Mouse (Mus musculus) C2C12 (cell line): ENCODE results near the gene Eif4e1b. TPM values are rescaled to one million over a fixed set of nuclear protein-coding genes. Genes with fewer than 3 reads are reported as not detected.

Source experiments
- H3K27me3 ChIP-seq: one replicate; pipeline ENCODE4 v1.6.1; 2011; ENCODE audit not compliant: control insufficient read depth, insufficient read depth, insufficient read length
- H3K36me3 ChIP-seq: one replicate; pipeline ENCODE4 v1.6.1; 2011; ENCODE audit not compliant: control insufficient read depth, insufficient read depth
- H3K4me3 ChIP-seq: one replicate; pipeline ENCODE4 v1.5.1; 2011; ENCODE audit warnings: mild to moderate bottlenecking, control low read depth; ENCODE audit not compliant: poor library complexity, insufficient read depth, severe bottlenecking
- H3K79me2 ChIP-seq: one replicate; pipeline ENCODE4 v1.6.1; 2011; ENCODE audit not compliant: control insufficient read depth, insufficient read depth
- H3K79me3 ChIP-seq: one replicate; pipeline ENCODE4 v1.6.1; 2011; ENCODE audit warnings: low read depth, control low read depth
- H3ac ChIP-seq: one replicate; pipeline ENCODE3; 2011; ENCODE audit warnings: low read depth; ENCODE audit not compliant: control insufficient read depth, insufficient read length
- CEBPB ChIP-seq: IDR thresholded peaks from one replicate; pipeline ENCODE4 v1.6.1; 2011; ENCODE audit warnings: low read depth, mild to moderate bottlenecking, control low read depth, moderate library complexity
- CTCF ChIP-seq: IDR thresholded peaks from one replicate; pipeline ENCODE4 v1.5.1; 2011; ENCODE audit not compliant: control insufficient read depth, insufficient read depth, insufficient read length
- FOSL1 ChIP-seq: IDR thresholded peaks from one replicate; pipeline ENCODE4 v1.8.0; 2011; ENCODE audit warnings: mild to moderate bottlenecking, low read length; ENCODE audit not compliant: poor library complexity, insufficient read depth, severe bottlenecking
- MAX ChIP-seq: IDR thresholded peaks from one replicate; pipeline ENCODE4 v1.6.1; 2011; ENCODE audit warnings: mild to moderate bottlenecking, control low read depth
- MYOD1 ChIP-seq: IDR thresholded peaks from one replicate; pipeline ENCODE4 v1.6.1; 2011; ENCODE audit warnings: low read depth; ENCODE audit not compliant: control insufficient read depth, insufficient read length
- MYOG ChIP-seq: IDR thresholded peaks from one replicate; pipeline ENCODE4 v1.6.1; 2011; ENCODE audit not compliant: control insufficient read depth, insufficient read length; ENCODE audit errors: extremely low read depth
- USF1 ChIP-seq: IDR thresholded peaks from one replicate; pipeline ENCODE4 v1.6.1; 2011; ENCODE audit warnings: low read depth, mild to moderate bottlenecking, control low read depth, moderate library complexity
- polyA plus RNA-seq: library from polyadenylated mRNA; unstranded; fragments of >200 nt; fragmentation: generic; extraction: Trizol; gene quantifications from one replicate; pipeline ENCODE4 v1.2.1, GENCODE M21; 2012; ENCODE audit warnings: missing spikeins

Eif4e1b gene
- polyA plus RNA-seq, 1 experiment, result not detected

GRCm38 (mm10) chr13:54827992-54828391 is 44.2 kb downstream of the Eif4e1b start:
- no peak for TF ChIP-seq MAX
- no peak for TF ChIP-seq USF1
- no peak for TF ChIP-seq MYOD1
- no peak for TF ChIP-seq CEBPB
- no peak for TF ChIP-seq CTCF
- no peak for TF ChIP-seq MYOG
- TF ChIP-seq FOSL1, result no peak
- Histone ChIP-seq H3K36me3 (no peaks in the 10 kb centered on the region), H3K79me3 (no peaks in the 10 kb centered on the region), H3ac (no peak overlapping the region), H3K27me3 (no peaks in the 10 kb centered on the region), H3K79me2 (no peaks in the 10 kb centered on the region), H3K4me3 (no peak overlapping the region)

- no peak overlapping the region for H3K4me3 ChIP-seq
- no peak for TF ChIP-seq USF1
- no peak for TF ChIP-seq CTCF
- no peak for TF ChIP-seq CEBPB
- TF ChIP-seq MYOD1, result no peak
- TF ChIP-seq MAX, result no peak
- no peak for TF ChIP-seq MYOG
- TF ChIP-seq FOSL1, result no peak
- no peaks in the 10 kb centered on the region for H3K27me3 ChIP-seq
- no peaks in the 10 kb centered on the region for H3K36me3 ChIP-seq
- no peaks in the 10 kb centered on the region for H3K79me2 ChIP-seq
- no peaks in the 10 kb centered on the region for H3K79me3 ChIP-seq
- no peak overlapping the region for H3ac ChIP-seq
Measured at GRCm38 (mm10) chr13:54828508-54828907, 44.7 kb downstream of the Eif4e1b start.

- Histone ChIP-seq H3K79me2 (no peaks in the 10 kb centered on the region), H3ac (no peak overlapping the region), H3K27me3 (peaks cover 6% of the 10 kb centered on the region), H3K79me3 (no peaks in the 10 kb centered on the region), H3K36me3 (no peaks in the 10 kb centered on the region), H3K4me3 (no peak overlapping the region)
- no peak for TF ChIP-seq CTCF
- no peak for TF ChIP-seq CEBPB
- TF ChIP-seq MAX, result no peak
Measured at GRCm38 (mm10) chr13:54829450-54829849, 45.7 kb downstream of the Eif4e1b start.

- H3ac ChIP-seq, result no peak overlapping the region
- TF ChIP-seq USF1, result no peak
- TF ChIP-seq FOSL1, result no peak
- TF ChIP-seq MAX, result no peak
- TF ChIP-seq MYOD1, result no peak
- TF ChIP-seq CTCF, result no peak
- no peak for TF ChIP-seq MYOG
- H3K79me2 ChIP-seq, result no peaks in the 10 kb centered on the region
- no peak overlapping the region for H3K4me3 ChIP-seq
- peaks cover 33% of the 10 kb centered on the region for H3K27me3 ChIP-seq
- no peaks in the 10 kb centered on the region for H3K36me3 ChIP-seq
- H3K79me3 ChIP-seq, result no peaks in the 10 kb centered on the region
Measured at GRCm38 (mm10) chr13:54836351-54837030, 52.7 kb downstream of the Eif4e1b start.

- TF ChIP-seq USF1, result no peak
- no peak for TF ChIP-seq MYOG
- TF ChIP-seq MAX, result no peak
- no peaks in the 10 kb centered on the region for H3K36me3 ChIP-seq
- no peak overlapping the region for H3K4me3 ChIP-seq
- peaks cover 33% of the 10 kb centered on the region for H3K27me3 ChIP-seq
- no peaks in the 10 kb centered on the region for H3K79me2 ChIP-seq
- no peak overlapping the region for H3ac ChIP-seq
- no peaks in the 10 kb centered on the region for H3K79me3 ChIP-seq
Measured at GRCm38 (mm10) chr13:54837061-54837460, 53.3 kb downstream of the Eif4e1b start.

- Histone ChIP-seq H3K4me3 (no peak overlapping the region), H3K79me2 (no peaks in the 10 kb centered on the region), H3ac (no peak overlapping the region), H3K36me3 (no peaks in the 10 kb centered on the region), H3K79me3 (no peaks in the 10 kb centered on the region), H3K27me3 (peaks cover 33% of the 10 kb centered on the region)
- TF ChIP-seq CEBPB (no peak), CTCF (no peak)
Measured at GRCm38 (mm10) chr13:54837471-54837889, 53.7 kb downstream of the Eif4e1b start.

Other genes starting within 250 kb of the Eif4e1b start
- gene 4833439L19Rik, start 218.6 kb upstream of the Eif4e1b start, polyA plus RNA-seq, result 62.8 TPM
- gene Arl10, start 209.0 kb upstream of the Eif4e1b start, polyA plus RNA-seq, result 24.8 TPM
- 87.4 TPM for gene Nop16, start 193.9 kb upstream of the Eif4e1b start, polyA plus RNA-seq
- 144 TPM for gene Higd2a, start 193.8 kb upstream of the Eif4e1b start, polyA plus RNA-seq
- gene Cltb, start 172.7 kb upstream of the Eif4e1b start, polyA plus RNA-seq, result 32.3 TPM
- 33.5 TPM for gene Faf2, start 162.2 kb upstream of the Eif4e1b start, polyA plus RNA-seq
- gene Rnf44, start 90.1 kb upstream of the Eif4e1b start, polyA plus RNA-seq, result 30.0 TPM
- 0.01 TPM for gene Cdhr2, start 82.5 kb upstream of the Eif4e1b start, polyA plus RNA-seq
- gene Gprin1, start 34.1 kb upstream of the Eif4e1b start, polyA plus RNA-seq, result 0.20 TPM
- not detected for gene Sncb, start 17.4 kb upstream of the Eif4e1b start, polyA plus RNA-seq
- gene Tspan17, start 5.4 kb downstream of the Eif4e1b start, polyA plus RNA-seq, result 26.6 TPM
- 0.01 TPM for gene Unc5a, start 165.4 kb downstream of the Eif4e1b start, polyA plus RNA-seq
- not detected for gene Hk3, start 237.4 kb downstream of the Eif4e1b start, polyA plus RNA-seq